Mouse (Mus musculus) small intestine, adult 2 months (tissue): ENCODE measurements around the gene Cyct. TPM values are rescaled to one million over a fixed set of nuclear protein-coding genes. Genes with fewer than 3 reads are reported as not detected.

Source experiments
- H3K27ac ChIP-seq: fragments of 200-500 bp; 2 replicates; pipeline ENCODE4 v1.5.1; 2012; ENCODE audit warnings: low read depth, low read length, control low read depth, inconsistent platforms; ENCODE audit not compliant: insufficient read depth
- H3K27me3 ChIP-seq: fragments of 200-500 bp; 2 replicates; pipeline ENCODE4 v1.6.1; 2012; ENCODE audit warnings: mild to moderate bottlenecking, moderate library complexity, low read length, inconsistent platforms; ENCODE audit not compliant: control insufficient read depth, insufficient read depth
- H3K36me3 ChIP-seq: fragments of 200-500 bp; 2 replicates; pipeline ENCODE4 v1.6.1; 2012; ENCODE audit warnings: mild to moderate bottlenecking, low read length, control low read depth, inconsistent platforms; ENCODE audit not compliant: control insufficient read depth, insufficient read depth
- H3K4me1 ChIP-seq: fragments of 200-500 bp; 2 replicates; pipeline ENCODE4 v1.6.1; 2012; ENCODE audit warnings: low read length, inconsistent platforms, mixed read lengths; ENCODE audit not compliant: control insufficient read depth, insufficient read depth, insufficient read length
- H3K4me3 ChIP-seq: fragments of 200-500 bp; 2 replicates; pipeline ENCODE4 v1.5.1; 2012; ENCODE audit warnings: low read depth, mild to moderate bottlenecking, control low read depth, inconsistent platforms, low read length, moderate library complexity
- CTCF ChIP-seq: fragments of 200-500 bp; IDR thresholded peaks from 2 replicates; pipeline ENCODE4 v1.5.1; 2012; ENCODE audit warnings: low read depth, mild to moderate bottlenecking, control low read depth, inconsistent platforms, low read length, moderate library complexity, mixed read lengths; ENCODE audit not compliant: insufficient replicate concordance, insufficient read length; ENCODE audit errors: extremely low read depth
- POLR2A ChIP-seq: fragments of 200-500 bp; IDR thresholded peaks from 2 replicates; pipeline ENCODE4 v1.6.1; 2012; ENCODE audit warnings: low read depth, mild to moderate bottlenecking, control low read depth, inconsistent platforms, low read length, moderate library complexity
- WGBS: fragments of 180-500 bp; shearing (Covaris S2); methylation state at CpG from one replicate; pipeline ENCODE4 v1.1.7; 2018; 5-methylcytosine and 5-hydroxymethylcytosine counted together
- polyA plus RNA-seq: library from polyadenylated mRNA; depleted of rRNA; stranded (reverse); fragments of >200 nt; gene quantifications from 2 replicates; pipeline ENCODE4 v1.2.3, GENCODE M21; 2012; rRNA removed

Cyct gene
- polyA plus RNA-seq: 0.28 TPM in 1 of 2 replicates, not detected in the other

DNA sequence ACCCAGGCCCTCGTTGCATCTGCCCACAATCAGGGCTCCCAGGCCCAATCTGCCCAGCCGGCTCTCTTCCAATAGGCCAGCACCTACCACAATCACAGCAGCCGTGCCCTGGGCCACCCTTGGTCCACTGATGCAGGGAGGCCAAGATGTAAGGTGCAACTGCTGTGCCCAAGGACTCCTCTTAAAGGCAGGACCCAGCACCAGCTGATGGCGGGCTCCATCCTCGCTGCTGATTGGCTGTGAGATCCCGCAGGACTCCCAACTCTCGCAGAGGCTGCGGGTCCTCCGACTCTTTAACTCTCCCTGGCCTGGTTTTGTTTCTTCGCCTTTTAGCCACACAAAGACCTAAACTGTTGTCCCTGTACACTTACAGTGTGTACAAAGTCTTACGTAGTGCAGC is at the start of gene Cyct:
Gene Cyct, minus strand, starts transcription at position 225 of the 400 bp plus-strand sequence.
- Histone ChIP-seq H3K4me1 (no peaks in the 10 kb centered on the region), H3K27me3 (no peaks in the 10 kb centered on the region), H3K4me3 (no peak within 1 kb of the TSS), H3K36me3 (no peaks in the 10 kb centered on the region), H3K27ac (no peak within 1 kb of the TSS)
- TF ChIP-seq POLR2A (no peak), CTCF (no peak)
- WGBS: 87% methylated on average over 11 of the region's 11 CpGs

DNA sequence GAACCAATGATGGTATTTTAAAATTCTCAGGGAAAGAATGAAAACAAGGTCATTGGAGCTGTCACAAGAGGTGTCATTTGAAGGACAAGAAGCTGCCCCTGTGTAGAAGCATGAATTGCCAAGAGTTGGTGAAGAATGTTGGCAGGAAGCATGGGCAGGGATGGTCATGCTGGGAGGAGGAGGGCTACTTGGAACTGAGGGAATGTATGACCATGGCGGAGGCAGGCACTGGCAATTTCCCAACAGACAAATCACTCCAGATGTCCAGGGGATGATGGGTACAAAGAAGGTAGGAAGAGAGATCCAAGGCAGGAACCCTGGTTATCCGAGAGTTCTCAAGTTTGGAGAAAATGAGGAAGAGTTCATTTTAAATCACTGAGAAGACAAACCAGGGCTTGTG is 49.7 kb upstream of the Cyct start:
- WGBS: 85% methylated on average over 2 of the region's 2 CpGs
- H3K4me1 ChIP-seq: peaks cover 3% of the 10 kb centered on the region; the same call in 1 of the 2 replicates
- H3K36me3 ChIP-seq: no peaks in the 10 kb centered on the region
- TF ChIP-seq CTCF (no peak), POLR2A (no peak)
- no peaks in the 10 kb centered on the region; the same call in 1 of the 2 replicates for H3K27me3 ChIP-seq
- no peak overlapping the region for H3K4me3 ChIP-seq
- H3K27ac ChIP-seq: no peak overlapping the region

GRCm38 (mm10) chr2:76409526-76409925 is 49.3 kb upstream of the Cyct start:
- Histone ChIP-seq H3K4me3 (no peak overlapping the region), H3K4me1 (peaks cover under 1% of the 10 kb centered on the region; the same call in 1 of the 2 replicates), H3K36me3 (no peaks in the 10 kb centered on the region), H3K27ac (no peak overlapping the region), H3K27me3 (no peaks in the 10 kb centered on the region; the same call in 1 of the 2 replicates)
- WGBS: 55% methylated on average over 1 of the region's 1 CpGs
- TF ChIP-seq CTCF: no peak
- TF ChIP-seq POLR2A: no peak

GRCm38 (mm10) chr2:76406937-76407441 is 46.7 kb upstream of the Cyct start:
- Histone ChIP-seq H3K27ac (peak overlapping the region; percentile 58), H3K36me3 (no peaks in the 10 kb centered on the region), H3K4me1 (no peaks in the 10 kb centered on the region; the same call in 1 of the 2 replicates), H3K27me3 (no peaks in the 10 kb centered on the region; the same call in 1 of the 2 replicates), H3K4me3 (peak overlapping the region; percentile 77)
- WGBS: under 1% methylated on average over 49 of the region's 49 CpGs
- TF ChIP-seq POLR2A: no peak
- TF ChIP-seq CTCF: no peak

DNA sequence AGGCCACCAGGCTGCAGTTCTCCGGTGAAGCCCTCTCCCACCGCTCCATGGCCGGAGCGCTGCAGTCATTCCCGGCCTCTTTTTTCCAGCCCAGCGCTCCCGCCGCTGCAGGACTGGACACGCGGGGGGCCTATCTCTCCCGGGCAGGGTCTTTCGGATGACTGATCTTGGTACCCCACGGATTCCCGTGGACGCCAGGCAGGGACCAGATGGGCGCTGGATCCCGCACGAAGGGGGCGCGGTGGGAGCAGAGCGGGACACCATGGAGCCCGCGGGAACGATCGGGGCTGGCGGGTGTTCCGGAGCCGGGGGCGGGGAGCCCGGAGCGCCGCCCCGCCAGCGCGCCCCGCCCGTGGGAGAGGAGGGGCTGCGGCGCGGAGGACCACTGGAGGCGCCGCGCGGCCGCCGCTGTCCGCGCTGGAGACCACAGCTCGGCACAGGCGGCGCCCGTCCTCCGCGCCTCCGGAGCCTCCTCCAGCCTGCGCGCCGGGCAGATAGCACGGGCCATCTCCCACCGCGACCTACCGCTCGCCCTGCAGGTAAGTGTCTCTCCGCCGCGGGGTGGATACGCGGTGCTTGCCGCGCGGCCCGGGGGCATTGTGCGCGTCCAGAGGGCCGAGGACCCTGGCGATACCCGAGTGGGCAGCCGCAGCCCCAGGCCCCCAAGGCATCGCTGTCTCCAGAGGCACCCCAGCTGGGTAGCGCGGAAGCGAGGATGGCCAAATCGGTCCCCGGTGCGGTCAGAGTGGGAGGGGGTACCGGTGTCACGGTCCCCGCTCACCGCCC is 46.1 kb upstream of the Cyct start, which contains the start of gene Osbpl6:
Gene Osbpl6, plus strand, starts transcription at position 358 of the 786 bp plus-strand sequence.
- under 1% methylated on average over 89 of the region's 89 CpGs for WGBS
- Histone ChIP-seq H3K4me3 (peak within 1 kb of the TSS; percentile 77), H3K4me1 (no peaks in the 10 kb centered on the region; the same call in 1 of the 2 replicates), H3K27me3 (no peaks in the 10 kb centered on the region; the same call in 1 of the 2 replicates), H3K36me3 (no peaks in the 10 kb centered on the region), H3K27ac (peak within 1 kb of the TSS; percentile 58)
- TF ChIP-seq CTCF: no peak
- peak; percentile 72 for TF ChIP-seq POLR2A

DNA sequence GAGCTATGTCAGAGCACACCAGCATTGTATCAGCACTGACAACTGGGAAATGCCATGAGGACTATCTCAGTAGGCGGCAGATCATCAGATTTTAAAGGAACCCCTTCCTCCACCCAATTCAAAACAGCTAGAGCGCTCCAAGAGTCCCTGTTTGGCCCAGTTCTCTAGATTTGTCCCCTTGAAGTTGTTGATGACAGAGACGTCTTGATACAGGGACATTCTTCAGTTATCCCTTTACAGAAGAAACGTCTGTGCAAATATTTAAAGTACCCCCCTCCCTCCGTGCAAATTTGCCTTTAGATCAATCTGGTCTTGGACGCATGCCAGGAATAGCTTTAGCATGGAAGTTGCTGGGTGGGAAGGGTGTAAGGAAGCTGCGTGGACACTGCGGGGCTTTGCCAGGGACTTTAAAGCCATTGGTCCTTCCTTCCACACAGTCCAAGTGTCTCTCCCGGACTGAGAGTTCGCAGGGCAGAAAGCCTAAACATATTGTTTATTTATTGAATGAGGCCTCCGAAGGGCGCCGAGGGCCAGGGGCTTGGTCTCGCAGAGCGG is 45.4 kb upstream of the Cyct start:
- Histone ChIP-seq H3K36me3 (no peaks in the 10 kb centered on the region), H3K4me3 (peak overlapping the region; percentile 77), H3K4me1 (no peaks in the 10 kb centered on the region; the same call in 1 of the 2 replicates), H3K27me3 (no peaks in the 10 kb centered on the region; the same call in 1 of the 2 replicates), H3K27ac (no peak overlapping the region)
- WGBS: 4% methylated on average over 15 of the region's 15 CpGs
- TF ChIP-seq POLR2A: no peak
- no peak for TF ChIP-seq CTCF

GRCm38 (mm10) chr2:76400178-76400577 is 39.9 kb upstream of the Cyct start:
- Histone ChIP-seq H3K36me3 (no peaks in the 10 kb centered on the region), H3K4me1 (no peaks in the 10 kb centered on the region), H3K27ac (no peak overlapping the region), H3K27me3 (no peaks in the 10 kb centered on the region), H3K4me3 (no peak overlapping the region)
- TF ChIP-seq CTCF (no peak), POLR2A (no peak)
